ENCODE assay signal across 12 mouse cellular contexts in genomic region chr6:129241907-129242306, GRCm38 (mm10). TPM values are rescaled to one million over a fixed set of nuclear protein-coding genes. Genes with fewer than 3 reads are reported as not detected.
A peak's percentile ranks its signal among the peaks of the same experiment; 100 is the strongest.
DNase-seq lines count a peak whose midpoint lies in the region.
"Had no signal": no experiment of that assay in that cellular context is flagged by ENCODE, and none has a peak within 500 bp of the region (broad histone marks: within the 10 kb centered on the region; RNA-seq: fewer than 3 reads in every experiment).

No protein-coding gene starts in this region.

- DNase-seq in adrenal gland, postnatal 10 days, result peak; percentile 16
- DNase-seq in adrenal gland, postnatal 14 days, result no peak
- peak; percentile 54 for DNase-seq in kidney, postnatal 10 days
- DNase-seq in kidney, adult 18-20 months, result no peak
- DNase-seq in retina, embryonic 14.5 days (ENCODE audit: low spot score), result peak; percentile 25
- no peak for DNase-seq in retina, postnatal 1 day
- peak; percentile 77 for DNase-seq in lung, postnatal 36 days
- DNase-seq in c-Kit-positive CD71-positive TER-119-positive erythroid progenitor cells, embryonic 14.5 days (ENCODE audit: low spot score), result no peak
- DNase-seq: cerebellum, postnatal 36 days; gastrocnemius, postnatal 25 days; right cerebral cortex, postnatal 14 days had no signal

RNA-seq across cellular contexts. Expression of gene Cd69, which starts 33.3 kb away (rescaled TPM):
- 1 to 10 TPM; 1.1 to 1.4 TPM for total RNA-seq in adrenal gland, postnatal 10 days (2021)
- 0.56 and 4.0 TPM in 2 replicates for total RNA-seq in adrenal gland, postnatal 14 days (2021)
- total RNA-seq: left cerebral cortex, adult 18-20 months had no signal

Comparison
In these comparisons a context has a peak if more than half of its experiments do, and no peak if none do; other contexts are left out.
1. DNase-seq: peak in adrenal gland, postnatal 10 days (single experiment), kidney, postnatal 10 days (single experiment), retina, embryonic 14.5 days (single experiment) and lung, postnatal 36 days (single experiment); none in adrenal gland, postnatal 14 days (single experiment), kidney, adult 18-20 months (single experiment), retina, postnatal 1 day (single experiment) and c-Kit-positive CD71-positive TER-119-positive erythroid progenitor cells, embryonic 14.5 days (single experiment).